Mouse (Mus musculus) urinary bladder, postnatal 36 days (tissue): ENCODE results near the gene Rhobtb1.

Experiments used
- DNase-seq, 2 experiments: peaks; one replicate each; pipeline ENCODE4 v3.0.0; 2022; ENCODE audit warnings: low spot score in 2 of 2, mixed read lengths in 1 of 2

Gene Rhobtb1

GRCm38 (mm10) chr10:69163216-69163615 lies 12.0 kb downstream of the Rhobtb1 start:
- DNase-seq = no peak

GRCm38 (mm10) chr10:69165125-69165524 lies 13.9 kb downstream of the Rhobtb1 start:
- DNase-seq = no peak

GRCm38 (mm10) chr10:69165847-69166246 lies 14.6 kb downstream of the Rhobtb1 start:
- no peak for DNase-seq

GRCm38 (mm10) chr10:69166514-69166913 lies 15.3 kb downstream of the Rhobtb1 start:
- DNase-seq = no peak

GRCm38 (mm10) chr10:69172412-69172811 lies 21.2 kb downstream of the Rhobtb1 start:
- DNase-seq = no peak

GRCm38 (mm10) chr10:69176116-69176515 lies 24.9 kb downstream of the Rhobtb1 start:
- no peak for DNase-seq

GRCm38 (mm10) chr10:69179341-69179740 lies 28.1 kb downstream of the Rhobtb1 start:
- no peak for DNase-seq

- no peak for DNase-seq
Observed at GRCm38 (mm10) chr10:69180997-69181396, 29.8 kb downstream of the Rhobtb1 start.

GRCm38 (mm10) chr10:69184903-69185302 lies 33.7 kb downstream of the Rhobtb1 start:
- no peak for DNase-seq

- peak; percentile 30 to 49 for DNase-seq
Observed at GRCm38 (mm10) chr10:69185431-69185830, 34.2 kb downstream of the Rhobtb1 start.

GRCm38 (mm10) chr10:69185894-69186893 lies 35.0 kb downstream of the Rhobtb1 start:
- peak; percentile 66 to 73 for DNase-seq

- no peak for DNase-seq
Observed at GRCm38 (mm10) chr10:69187773-69188443, 36.7 kb downstream of the Rhobtb1 start.

- DNase-seq = no peak
Observed at GRCm38 (mm10) chr10:69190434-69191160, 39.4 kb downstream of the Rhobtb1 start.

- DNase-seq = no peak
Observed at GRCm38 (mm10) chr10:69192266-69192665, 41.0 kb downstream of the Rhobtb1 start.

- DNase-seq = no peak
Observed at GRCm38 (mm10) chr10:69193721-69194120, 42.5 kb downstream of the Rhobtb1 start.

GRCm38 (mm10) chr10:69204677-69205400 lies 53.6 kb downstream of the Rhobtb1 start:
- DNase-seq = no peak

GRCm38 (mm10) chr10:69206081-69206480 lies 54.8 kb downstream of the Rhobtb1 start:
- no peak for DNase-seq

GRCm38 (mm10) chr10:69207481-69207880 lies 56.2 kb downstream of the Rhobtb1 start:
- no peak for DNase-seq

GRCm38 (mm10) chr10:69207981-69208630 lies 56.9 kb downstream of the Rhobtb1 start:
- no peak for DNase-seq

- no peak for DNase-seq
Observed at GRCm38 (mm10) chr10:69208705-69209104, 57.5 kb downstream of the Rhobtb1 start.

- no peak for DNase-seq
Observed at GRCm38 (mm10) chr10:69210006-69210405, 58.8 kb downstream of the Rhobtb1 start.
